Comparison of ENCODE assay signal across 10 mouse cellular contexts in the genomic region with DNA sequence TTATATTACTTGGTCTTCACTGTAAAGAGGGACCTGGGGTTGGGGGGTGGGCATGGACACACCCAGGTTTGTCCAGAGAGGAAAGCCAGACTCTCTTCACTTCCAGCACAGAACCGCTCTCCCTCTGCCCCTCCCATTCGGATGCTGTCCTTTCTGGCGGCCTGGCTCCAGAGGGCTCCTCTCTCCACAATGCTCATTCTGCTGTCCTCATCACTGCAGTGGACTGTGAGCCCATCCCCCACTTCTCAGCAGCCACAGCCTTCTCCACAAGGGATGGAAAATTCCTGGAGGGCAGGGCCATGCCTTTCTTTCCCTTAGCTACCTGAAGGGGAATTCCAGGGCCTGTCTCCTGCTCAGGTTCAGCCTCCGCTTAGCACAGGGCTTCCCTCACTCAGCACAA. TPM values are rescaled to one million over a fixed set of nuclear protein-coding genes. Genes with fewer than 3 reads are reported as not detected.
A peak's percentile ranks its signal among the peaks of the same experiment; 100 is the strongest.
DNase-seq lines count a peak whose midpoint lies in the region; ATAC-seq and TF ChIP-seq lines count a peak whose summit lies in the region.
"Had no signal": no experiment of that assay in that cellular context is flagged by ENCODE, and none has a peak within 500 bp of the region (broad histone marks: within the 10 kb centered on the region; RNA-seq: fewer than 3 reads in every experiment).

No protein-coding gene starts in this region.

- peak; percentile 10; the same call in 1 of the 2 replicates for TF ChIP-seq CTCF in gastrocnemius, adult 2 months (IDR thresholded peaks at IDR 0.05)

- H3K27ac ChIP-seq in gastrocnemius, adult 2 months = peak overlapping the region; percentile 24; the same call in 1 of the 2 replicates
- no peak overlapping the region for H3K27ac ChIP-seq in liver, embryonic 11.5 days (ENCODE audit: low read depth, low read length)
- H3K27ac ChIP-seq: heart, embryonic 13.5 days; liver, embryonic 14.5 days had no signal

- H3K4me3 ChIP-seq in gastrocnemius, adult 2 months = no peak overlapping the region
- no peak overlapping the region for H3K4me3 ChIP-seq in liver, embryonic 11.5 days (ENCODE audit: low read depth, low read length)
- H3K4me3 ChIP-seq: heart, embryonic 13.5 days had no signal

- H3K9me3 ChIP-seq in liver, embryonic 11.5 days (ENCODE audit: control insufficient read depth, low read length) = no peaks in the 10 kb centered on the region
- H3K9me3 ChIP-seq: heart, embryonic 13.5 days had no signal

- H3K4me1 ChIP-seq in liver, embryonic 11.5 days (replicated peaks; ENCODE audit: control insufficient read depth, insufficient read depth, low read length) = no peaks in the 10 kb centered on the region; the same call in 1 of the 2 replicates

- H3K27me3 ChIP-seq in liver, embryonic 11.5 days (replicated peaks; ENCODE audit: control insufficient read depth, insufficient read depth, low read length) = peaks cover 3% of the 10 kb centered on the region

- ATAC-seq in activated CD4-positive, CD25-positive, alpha-beta regulatory T cell, adult 4 months = no peak
- ATAC-seq in liver, embryonic 11.5 days (replicated peaks; ENCODE audit: low FRiP score) = no peak

- H3K9ac ChIP-seq in liver, embryonic 11.5 days (ENCODE audit: low read depth, low read length) = no peak overlapping the region
- H3K9ac ChIP-seq: heart, embryonic 13.5 days; liver, embryonic 14.5 days had no signal

- H3K4me2 ChIP-seq in liver, embryonic 11.5 days = no peak overlapping the region
- H3K4me2 ChIP-seq: heart, embryonic 13.5 days had no signal

- intact Hi-C loops in gastrocnemius, adult 2 months (cut with DNase I) = no loop called here

- no peaks in the 10 kb centered on the region for H3K36me3 ChIP-seq in liver, embryonic 11.5 days (ENCODE audit: control insufficient read depth, insufficient read depth, low read length)
- H3K36me3 ChIP-seq: heart, embryonic 13.5 days had no signal

- DNase-seq in gastrocnemius, adult 2 months = peak; percentile 61
- DNase-seq in gastrocnemius, adult 8-10 months (ENCODE audit: low spot score in 2 of 2) = no peak
- peak; percentile 77 for DNase-seq in MN1 (ENCODE audit: low spot score)
- DNase-seq in embryo, embryonic 10 days (ENCODE audit: low spot score) = peak; percentile 71
- peak; percentile 78 for DNase-seq in kidney, postnatal 10 days
- DNase-seq in liver, embryonic 11.5 days (ENCODE audit: low spot score) = no peak
- DNase-seq in thymus, postnatal 14 days = no peak

- WGBS in liver, embryonic 11.5 days = 42% methylated on average over 4 of the region's 4 CpGs

RNA-seq across cellular contexts. Expression of gene Tpbgl, which starts 41.9 kb away (rescaled TPM):
- total RNA-seq in gastrocnemius, adult 2 months (2021) = 10 to 100 TPM; 47.8 to 69.3 TPM
- 10 to 100 TPM; 52.4 to 77.6 (median 63.1) TPM for total RNA-seq in gastrocnemius, adult 8-10 months (2022)
- under 1 TPM in 1 of 2 experiments, not detected in 1; 0.25 TPM for polyA plus RNA-seq in activated CD4-positive, CD25-positive, alpha-beta regulatory T cell, adult 4 months (2017; shearing (Covaris generic))
- polyA plus RNA-seq in liver, embryonic 11.5 days (2014; fragmentation: Nextera tagmentation; extraction: Ambion mirVana) = 0.53 and 0.78 TPM in 2 replicates

RNA-seq across cellular contexts. Expression of gene Slco2b1, which starts 42.3 kb away (rescaled TPM):
- total RNA-seq in gastrocnemius, adult 2 months (2021) = 1 to 10 TPM; 5.2 to 7.1 TPM
- total RNA-seq in gastrocnemius, adult 8-10 months (2022) = 1 to 10 TPM; 2.5 to 5.8 (median 4.3) TPM
- not detected for polyA plus RNA-seq in activated CD4-positive, CD25-positive, alpha-beta regulatory T cell, adult 4 months (2017; shearing (Covaris generic))
- 0.34 and 0.97 TPM in 2 replicates for polyA plus RNA-seq in liver, embryonic 11.5 days (2014; fragmentation: Nextera tagmentation; extraction: Ambion mirVana)

Comparison
In these comparisons a context has a peak if more than half of its experiments do, and no peak if none do; other contexts are left out.
1. DNase-seq: peak in gastrocnemius, adult 2 months (single experiment), MN1 (single experiment), embryo, embryonic 10 days (single experiment) and kidney, postnatal 10 days (single experiment); none in gastrocnemius, adult 8-10 months (0 of 2), liver, embryonic 11.5 days (single experiment) and thymus, postnatal 14 days (single experiment).